Mouse (Mus musculus) myocyte (in vitro differentiated cells): ENCODE measurements around the gene Nfe2l1. TPM values are rescaled to one million over a fixed set of nuclear protein-coding genes. Genes with fewer than 3 reads are reported as not detected.
"Not testable (repeated sequence)": the region's sequence is repeated elsewhere in the genome, so short reads cannot be mapped to it uniquely, and the experiment has no call there.

Experiments used
- H3K27me3 ChIP-seq: one replicate; pipeline ENCODE4 v1.6.1; 2011; ENCODE audit not compliant: control insufficient read depth, insufficient read depth, insufficient read length
- H3K36me3 ChIP-seq: one replicate; pipeline ENCODE4 v1.6.1; 2011; ENCODE audit not compliant: control insufficient read depth, insufficient read depth
- H3K4me2 ChIP-seq: one replicate; pipeline ENCODE4 v1.6.1; 2011; ENCODE audit warnings: low read depth, control low read depth
- H3K4me3 ChIP-seq: one replicate; pipeline ENCODE4 v1.5.1; 2011; ENCODE audit warnings: mild to moderate bottlenecking, control low read depth, moderate library complexity
- H3K79me2 ChIP-seq: one replicate; pipeline ENCODE4 v1.6.1; 2011; ENCODE audit not compliant: control insufficient read depth, insufficient read depth
- H3ac ChIP-seq: one replicate; pipeline ENCODE4 v1.6.1; 2011; ENCODE audit not compliant: control insufficient read depth, insufficient read length
- CEBPB ChIP-seq: IDR thresholded peaks from 2 replicates; pipeline ENCODE4 v1.6.1; 2011; ENCODE audit warnings: mild to moderate bottlenecking, moderate library complexity; ENCODE audit not compliant: poor library complexity, insufficient read depth, severe bottlenecking
- E2F4 ChIP-seq: IDR thresholded peaks from one replicate; pipeline ENCODE4 v1.6.1; 2011; ENCODE audit warnings: mild to moderate bottlenecking, control low read depth, moderate library complexity; ENCODE audit not compliant: insufficient read depth
- MAX ChIP-seq: IDR thresholded peaks from one replicate; pipeline ENCODE4 v1.6.1; 2011; ENCODE audit warnings: low read depth, mild to moderate bottlenecking, control low read depth
- MYOD1 ChIP-seq, 3 experiments: IDR thresholded peaks; one replicate each; pipeline ENCODE4 v1.6.1; 2011; ENCODE audit warnings: control low read depth in 2 of 3, low read depth in 2 of 3, mild to moderate bottlenecking in 2 of 3, moderate library complexity in 1 of 3; ENCODE audit not compliant: insufficient read length in 2 of 3, control insufficient read depth in 1 of 3
- MYOG ChIP-seq, 3 experiments: IDR thresholded peaks; one replicate each; pipeline ENCODE4 v1.6.1; 2011; ENCODE audit warnings: control low read depth in 2 of 3, low read depth in 2 of 3, mild to moderate bottlenecking in 2 of 3; ENCODE audit not compliant: insufficient read length in 2 of 3, control insufficient read depth in 1 of 3, insufficient read depth in 1 of 3
- POLR2A ChIP-seq: IDR thresholded peaks from one replicate; pipeline ENCODE4 v1.6.1; 2011; ENCODE audit warnings: low read depth, mild to moderate bottlenecking, control low read depth, moderate library complexity; ENCODE audit not compliant: insufficient read length
- REST ChIP-seq: IDR thresholded peaks from one replicate; pipeline ENCODE4 v1.6.1; 2011; ENCODE audit warnings: mild to moderate bottlenecking, control low read depth, moderate library complexity; ENCODE audit not compliant: insufficient read depth, insufficient read length
- SRF ChIP-seq: IDR thresholded peaks from one replicate; pipeline ENCODE4 v1.6.1; 2011; ENCODE audit warnings: low read depth; ENCODE audit not compliant: control insufficient read depth, insufficient read length
- TCF12 ChIP-seq: IDR thresholded peaks from one replicate; pipeline ENCODE4 v1.6.1; 2011; ENCODE audit warnings: mild to moderate bottlenecking, control low read depth; ENCODE audit not compliant: poor library complexity, insufficient read depth, severe bottlenecking
- TCF3 ChIP-seq: IDR thresholded peaks from one replicate; pipeline ENCODE4 v1.6.1; 2011; ENCODE audit warnings: low read depth, control low read depth; ENCODE audit not compliant: insufficient read length
- USF1 ChIP-seq: IDR thresholded peaks from one replicate; pipeline ENCODE4 v1.6.1; 2011; ENCODE audit warnings: low read depth, mild to moderate bottlenecking, control low read depth, moderate library complexity
- polyA plus RNA-seq: library from polyadenylated mRNA; unstranded; fragments of >200 nt; fragmentation: generic; extraction: Trizol; gene quantifications from one replicate; pipeline ENCODE4 v1.2.1, GENCODE M21; 2012; ENCODE audit warnings: missing spikeins

The Nfe2l1 gene
- polyA plus RNA-seq, 1 experiment, result 518 TPM

DNA sequence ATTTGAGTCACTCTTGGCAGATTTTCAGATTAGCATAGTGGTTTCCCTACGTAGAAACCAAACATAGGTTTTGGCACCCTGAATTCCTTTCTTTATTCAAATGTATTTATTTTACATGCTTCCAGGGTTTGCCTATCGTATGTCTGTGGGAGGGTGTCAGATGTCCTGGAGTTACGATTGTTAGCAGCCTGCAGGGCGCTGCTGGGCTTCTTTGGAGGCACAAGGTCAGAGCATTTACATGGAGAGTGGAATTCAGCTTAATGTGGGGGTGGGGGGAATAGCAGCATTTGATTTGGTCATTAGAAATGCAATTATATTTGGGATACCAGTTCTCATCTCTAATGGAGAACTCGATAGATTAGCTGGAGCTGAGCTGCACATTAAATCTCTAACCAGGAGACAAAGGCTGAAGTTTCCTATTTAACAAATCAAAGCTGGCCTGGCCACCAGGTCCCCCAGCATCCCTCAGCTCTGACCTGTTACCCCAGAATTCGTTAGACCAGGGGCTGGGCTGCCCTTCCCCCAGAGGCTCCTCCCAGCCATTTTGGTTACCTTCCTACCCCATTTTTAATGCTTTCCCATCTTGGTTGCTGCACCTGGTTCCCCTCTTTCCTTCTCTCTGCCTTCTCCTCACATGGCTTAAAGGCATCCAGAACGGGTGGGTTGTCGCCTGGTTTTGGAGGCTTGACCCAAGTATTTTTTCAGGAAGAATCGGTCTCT lies 42.9 kb downstream of the Nfe2l1 start:
- Histone ChIP-seq H3K4me3 (no peak overlapping the region), H3K36me3 (no peaks in the 10 kb centered on the region), H3K4me2 (peak overlapping the region; percentile 28), H3ac (no peak overlapping the region), H3K79me2 (peaks cover 26% of the 10 kb centered on the region), H3K27me3 (no peaks in the 10 kb centered on the region)
- TF ChIP-seq MAX (no peak), MYOD1 (IDR thresholded peaks at IDR 0.05; ENCODE audit: control insufficient read depth in 1 of 3, insufficient read length in 2 of 3, low read depth in 2 of 3) (no peak), TCF3 (no peak), USF1 (no peak), E2F4 (no peak), TCF12 (no peak), POLR2A (no peak), REST (no peak), CEBPB (no peak), MYOG (IDR thresholded peaks at IDR 0.05; ENCODE audit: control insufficient read depth in 1 of 3, insufficient read depth in 1 of 3, insufficient read length in 2 of 3, low read depth in 2 of 3) (no peak), SRF (no peak)

DNA sequence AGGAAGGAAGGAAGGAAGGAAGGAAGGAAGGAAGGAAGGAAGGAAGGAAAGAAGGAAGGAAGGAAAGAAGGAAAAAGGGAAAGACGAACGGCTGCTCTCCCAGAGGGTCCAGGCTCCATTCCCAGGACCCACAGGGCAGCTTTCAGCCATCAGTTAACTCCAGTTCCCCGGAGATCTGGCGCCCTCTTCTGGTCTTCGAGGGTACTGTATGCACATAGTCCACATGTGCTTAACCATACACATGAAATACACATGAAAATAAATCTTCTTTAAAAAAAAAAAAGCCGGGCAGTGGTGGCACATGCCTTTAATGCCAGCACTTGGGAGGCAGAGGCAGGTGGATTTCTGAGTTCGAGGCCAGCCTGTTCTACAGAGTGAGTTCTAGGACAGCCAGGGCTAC lies 44.9 kb downstream of the Nfe2l1 start:
- H3ac ChIP-seq, result not testable (repeated sequence)

DNA sequence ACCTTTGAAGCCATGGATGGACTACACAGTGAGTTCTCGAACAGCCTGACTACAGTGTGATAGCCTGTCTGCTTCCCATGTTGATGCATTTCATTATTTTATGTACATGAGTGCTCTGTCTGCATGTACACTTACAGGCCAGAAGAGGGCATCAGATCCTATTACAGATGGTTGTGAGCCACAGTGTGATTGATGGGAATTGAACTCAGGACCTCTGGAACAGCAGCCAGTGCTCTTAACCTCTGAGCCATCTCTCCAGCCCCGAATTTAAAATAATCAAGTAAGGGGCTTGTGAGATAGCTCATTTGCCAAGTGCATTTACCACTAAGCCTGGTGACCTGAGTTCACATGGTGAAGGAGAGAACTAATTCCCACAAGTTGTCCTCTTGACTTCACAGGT lies 48.3 kb downstream of the Nfe2l1 start:
- Histone ChIP-seq H3ac (no peak overlapping the region), H3K4me3 (no peak overlapping the region), H3K79me2 (peaks cover 8% of the 10 kb centered on the region), H3K27me3 (no peaks in the 10 kb centered on the region), H3K4me2 (no peak overlapping the region), H3K36me3 (no peaks in the 10 kb centered on the region)
- TF ChIP-seq POLR2A (no peak), REST (no peak), SRF (no peak), USF1 (no peak), CEBPB (no peak), TCF12 (no peak), E2F4 (no peak), MAX (no peak), MYOD1 (IDR thresholded peaks at IDR 0.05; ENCODE audit: control insufficient read depth in 1 of 3, insufficient read length in 2 of 3, low read depth in 2 of 3) (no peak)

More for the DNA sequence above, 44.9 kb downstream of the Nfe2l1 start:
- not testable (repeated sequence) for H3K36me3 ChIP-seq, H3K27me3 ChIP-seq, H3K4me3 ChIP-seq, H3K4me2 ChIP-seq, H3K79me2 ChIP-seq

DNA sequence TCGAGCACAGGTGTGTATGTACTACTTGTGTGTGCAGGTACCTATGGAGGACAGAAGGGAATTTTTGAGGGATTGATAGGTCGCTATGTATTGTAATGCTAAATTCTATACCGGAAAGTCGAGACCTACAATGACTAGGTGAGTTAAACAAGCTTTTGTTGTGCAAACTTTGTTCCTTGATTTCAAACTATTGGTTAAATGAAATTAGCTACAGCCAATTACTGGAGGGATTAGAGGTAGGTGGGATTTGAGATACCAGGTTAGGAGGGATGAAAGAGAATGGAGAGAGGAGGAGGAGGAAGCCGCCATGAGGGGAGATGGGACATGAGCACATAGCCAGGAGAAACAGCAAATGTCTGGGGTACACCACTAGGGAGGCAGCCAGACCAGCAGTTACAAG lies 49.5 kb downstream of the Nfe2l1 start:
- TF ChIP-seq TCF3 (no peak), MYOG (IDR thresholded peaks at IDR 0.05; ENCODE audit: control insufficient read depth in 1 of 3, insufficient read depth in 1 of 3, insufficient read length in 2 of 3, low read depth in 2 of 3) (no peak), USF1 (no peak), CEBPB (no peak)
- Histone ChIP-seq H3K36me3 (no peaks in the 10 kb centered on the region), H3ac (no peak overlapping the region), H3K4me2 (no peak overlapping the region), H3K27me3 (no peaks in the 10 kb centered on the region), H3K4me3 (no peak overlapping the region), H3K79me2 (peaks cover 19% of the 10 kb centered on the region)

DNA sequence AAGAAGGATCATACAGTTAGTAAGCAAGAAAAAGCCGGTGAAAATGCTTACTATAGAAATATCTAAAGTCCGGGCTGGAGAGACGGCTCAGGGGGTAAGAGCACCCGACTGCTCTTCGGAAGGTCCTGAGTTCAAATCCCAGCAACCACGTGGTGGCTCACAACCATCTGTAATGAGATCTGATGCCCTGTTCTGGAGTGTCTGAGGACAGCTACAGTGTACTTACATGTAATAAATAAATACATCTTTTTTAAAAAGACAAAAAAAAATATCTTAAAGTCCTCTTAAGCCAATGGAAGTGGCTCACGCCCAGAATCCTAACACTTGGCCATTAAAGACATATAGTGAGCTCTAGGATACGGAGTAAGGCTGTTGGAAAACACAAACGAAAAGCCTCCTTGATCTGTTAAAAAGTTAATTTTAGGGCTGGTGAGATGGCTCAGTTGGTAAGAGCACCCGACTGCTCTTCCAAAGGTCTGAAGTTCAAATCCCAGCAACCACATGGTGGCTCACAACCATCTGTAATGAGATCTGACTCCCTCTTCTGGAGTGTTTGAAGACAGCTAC lies 51.6 kb downstream of the Nfe2l1 start:
- H3K4me3 ChIP-seq, result peak overlapping the region; percentile 77
- peak overlapping the region; percentile 82 for H3K4me2 ChIP-seq
- peaks cover 28% of the 10 kb centered on the region for H3K79me2 ChIP-seq
- H3K27me3 ChIP-seq, H3K36me3 ChIP-seq, H3ac ChIP-seq: not testable (repeated sequence)
